Mouse (Mus musculus) ovary, postnatal 36 days (tissue): ENCODE measurements at regions not wholly inside any gene's neighbourhood (a gene's known extent, or its start where the extent isn't known, plus 50 kb on each side); places are given as distances from the start of the nearest gene placed in this dataset.

Experiments
- DNase-seq: peaks from one replicate; pipeline ENCODE4 v3.0.0; 2022; ENCODE audit warnings: low spot score, mixed read lengths

DNA sequence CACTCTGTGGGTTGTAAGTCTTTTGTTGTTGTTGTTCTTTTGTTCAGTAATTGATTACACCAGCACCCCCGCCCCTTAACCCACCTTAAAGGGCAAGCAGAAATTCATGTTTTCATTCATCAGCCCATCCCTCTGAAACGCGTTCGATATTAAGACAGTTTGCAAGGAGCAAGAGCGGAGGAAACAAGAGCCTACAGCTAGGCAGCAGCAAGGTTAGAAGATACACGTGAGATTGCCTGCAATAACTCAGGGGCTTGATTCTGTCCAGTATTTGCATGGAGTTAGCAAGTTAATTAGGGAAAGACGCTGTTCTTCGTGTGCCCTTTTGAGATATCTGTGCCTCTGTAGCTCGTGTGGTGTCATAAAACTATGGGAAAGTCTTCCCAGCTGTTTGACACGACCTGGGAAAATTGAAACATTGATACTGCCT, 202.0 kb downstream of the Gm11146 start:
- DNase-seq, result no peak

DNA sequence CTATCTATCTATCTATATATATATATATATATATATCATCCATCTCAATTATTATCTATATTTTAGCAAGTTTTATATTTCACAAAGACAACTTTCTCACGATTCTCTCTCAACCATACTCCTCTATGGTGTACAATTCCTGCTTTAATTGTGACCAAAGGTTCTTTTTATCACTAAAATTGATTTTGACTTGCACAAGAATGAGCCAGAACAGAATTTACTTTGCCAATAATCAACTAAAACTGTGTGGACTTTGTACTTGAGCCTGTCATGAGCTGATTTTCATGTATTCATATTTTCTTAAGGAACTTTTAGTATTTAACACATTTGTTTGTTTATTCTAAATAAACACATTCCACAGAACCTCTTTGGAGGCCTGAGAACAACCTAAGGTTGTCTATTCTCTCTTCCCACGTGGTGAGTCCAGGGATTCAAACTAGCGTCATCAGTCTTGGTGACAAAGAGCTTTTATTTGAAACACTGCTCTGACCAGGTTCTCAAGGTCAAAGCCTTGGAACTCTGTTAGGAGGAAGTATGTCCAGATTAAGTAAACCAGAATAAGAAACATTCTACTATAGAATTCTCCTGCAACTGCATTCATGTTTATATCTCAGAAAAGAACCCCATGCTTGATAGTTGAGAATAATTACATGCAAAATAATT, 207.7 kb downstream of the Gm11146 start:
- DNase-seq, result no peak

DNA sequence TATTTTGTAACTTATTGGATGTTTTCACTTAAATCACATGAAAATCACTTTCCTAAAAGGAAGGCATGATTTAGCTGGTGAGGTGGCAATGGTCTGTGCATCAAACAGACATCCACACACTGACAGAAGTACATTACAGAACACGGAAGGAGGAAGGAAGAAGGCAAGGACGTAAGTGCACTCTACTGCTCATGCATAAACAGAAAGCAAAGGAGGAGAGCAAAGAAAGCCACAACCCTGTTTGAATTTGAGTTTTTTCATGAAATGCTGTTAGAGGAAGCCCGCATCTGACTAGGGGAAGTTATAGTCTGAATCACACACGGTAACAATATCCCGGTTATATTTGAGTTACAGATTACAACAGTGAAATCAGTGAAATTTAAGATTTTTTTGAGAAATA, 208.4 kb downstream of the Gm11146 start:
- DNase-seq, result no peak

DNA sequence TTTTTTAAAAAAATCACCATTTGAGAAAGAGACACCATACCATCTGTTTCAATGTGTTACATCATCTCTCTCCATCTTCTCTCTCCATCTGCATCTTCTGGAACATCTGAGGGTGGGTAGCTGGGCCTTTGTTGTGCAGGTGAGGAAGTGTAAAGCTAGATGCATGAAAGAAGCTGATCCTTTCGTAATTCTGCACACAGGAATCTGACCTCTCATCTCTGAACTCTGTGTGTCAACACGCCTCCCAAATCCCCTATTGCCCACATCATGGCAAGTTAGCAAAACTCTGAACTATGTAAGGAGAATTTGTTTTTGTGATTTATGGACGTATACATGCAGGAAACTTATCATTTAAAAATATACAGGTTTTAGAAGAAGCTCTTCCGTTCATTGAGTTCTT, 209.7 kb downstream of the Gm11146 start:
- DNase-seq, result no peak

DNA sequence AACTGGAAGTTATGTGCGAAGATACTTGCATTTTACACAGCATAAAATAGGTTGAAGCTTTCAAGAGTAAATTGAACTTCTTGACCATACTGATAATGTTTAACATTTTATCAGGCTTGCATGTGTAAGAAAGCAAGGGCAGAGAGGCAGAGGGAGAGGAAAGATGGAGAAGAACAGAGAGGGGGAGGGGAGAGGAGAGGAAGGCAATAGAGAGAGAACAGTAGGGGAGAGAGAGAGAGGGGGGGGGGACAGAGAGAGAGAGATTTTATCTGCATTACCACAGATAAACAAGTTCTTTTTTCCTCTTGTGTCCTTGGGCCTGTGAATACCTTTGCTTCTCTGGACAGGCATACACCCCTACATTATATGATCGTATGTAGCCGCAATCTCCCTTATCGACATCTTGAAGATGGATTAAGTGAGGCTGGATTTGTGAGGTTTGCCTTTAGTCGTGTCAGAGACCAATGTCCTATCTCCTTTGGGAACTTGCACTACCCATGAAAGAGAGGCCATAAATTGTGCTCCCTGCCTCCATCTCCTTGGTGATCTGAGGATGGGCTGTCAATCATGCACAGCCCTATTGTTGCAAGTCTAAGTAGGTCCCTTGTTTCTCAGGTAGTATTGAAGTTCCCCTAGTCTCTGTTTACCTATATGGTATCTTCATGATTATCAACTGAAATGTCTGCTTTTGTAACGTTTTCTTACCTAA, 217.7 kb downstream of the Gm11146 start:
- DNase-seq, result no peak

DNA sequence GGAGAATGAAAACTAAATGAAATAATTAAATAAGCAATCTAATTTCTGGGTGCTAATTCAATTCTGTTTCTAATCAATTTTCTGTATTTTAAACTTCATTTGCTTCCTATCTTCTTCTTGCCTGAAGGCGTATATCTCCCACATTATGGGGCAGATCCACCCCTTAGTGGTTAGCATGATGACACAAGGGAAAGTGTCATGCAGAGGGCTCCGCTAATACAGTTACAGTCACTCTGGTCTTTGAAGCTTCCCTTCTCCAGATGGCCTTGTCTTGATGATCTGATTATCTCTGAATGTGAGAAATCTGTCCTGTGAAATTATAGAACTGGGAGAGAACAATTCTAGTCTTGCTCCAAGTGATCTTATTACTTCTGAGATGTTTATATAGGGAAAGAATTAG, 219.1 kb downstream of the Gm11146 start:
- DNase-seq, result no peak

DNA sequence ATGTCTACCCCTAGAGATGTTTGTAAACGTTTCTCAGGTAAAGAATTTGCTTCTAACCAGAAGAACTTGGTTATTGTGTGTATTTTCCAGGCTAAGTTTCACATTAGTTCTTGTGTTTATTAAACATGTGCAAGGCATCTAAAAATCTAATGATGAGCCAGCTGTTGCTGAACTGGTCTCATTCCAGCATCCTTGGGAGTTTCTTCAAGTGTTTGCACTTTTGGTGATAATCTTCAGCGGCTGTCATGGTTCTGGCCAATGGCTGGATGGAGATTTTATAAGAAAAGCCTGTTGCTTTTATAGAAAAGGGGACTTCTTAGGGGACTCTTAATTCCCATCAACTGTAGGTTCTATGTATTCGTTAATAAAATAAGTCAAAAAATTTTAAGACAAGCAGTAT, 229.1 kb downstream of the Gm11146 start:
- no peak for DNase-seq

DNA sequence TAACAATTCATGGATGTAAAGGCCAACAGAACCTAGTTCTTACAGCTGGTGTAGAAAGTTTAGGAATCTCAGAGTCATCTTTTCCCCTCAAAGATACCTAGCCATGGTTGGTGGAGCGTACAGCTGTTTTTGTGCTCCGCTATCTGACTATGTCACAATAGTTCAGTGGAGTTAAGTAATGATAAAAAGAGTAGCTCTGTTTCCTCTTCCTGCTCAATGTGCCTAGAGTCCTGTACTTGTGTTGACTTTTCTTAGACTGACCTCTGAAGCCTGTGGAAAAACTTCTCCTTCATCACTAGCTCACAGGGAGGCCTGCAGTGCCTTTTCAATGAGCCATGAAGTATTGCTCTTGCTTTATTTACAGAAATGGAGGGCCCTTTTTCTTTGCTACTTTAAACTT, 232.1 kb downstream of the Gm11146 start:
- no peak for DNase-seq

DNA sequence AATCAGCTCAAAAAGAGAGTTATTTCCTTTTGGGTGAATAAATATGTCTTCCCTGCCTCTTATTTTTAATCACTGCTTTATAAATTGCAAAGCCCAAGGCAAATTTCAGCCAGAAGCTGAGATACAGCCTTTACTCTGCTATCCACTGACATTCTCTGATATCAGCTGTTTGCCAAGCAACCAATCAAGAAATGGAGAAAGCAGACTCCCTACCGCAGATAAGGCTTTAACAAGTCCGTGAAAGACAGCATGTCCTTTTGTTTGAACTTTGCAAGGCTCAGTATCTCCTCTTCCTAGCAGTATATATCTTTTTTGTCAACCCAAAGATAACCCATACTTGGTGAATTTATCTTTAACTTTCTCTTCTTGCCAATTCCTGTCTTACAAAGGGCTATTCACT, 236.6 kb downstream of the Gm11146 start:
- no peak for DNase-seq

DNA sequence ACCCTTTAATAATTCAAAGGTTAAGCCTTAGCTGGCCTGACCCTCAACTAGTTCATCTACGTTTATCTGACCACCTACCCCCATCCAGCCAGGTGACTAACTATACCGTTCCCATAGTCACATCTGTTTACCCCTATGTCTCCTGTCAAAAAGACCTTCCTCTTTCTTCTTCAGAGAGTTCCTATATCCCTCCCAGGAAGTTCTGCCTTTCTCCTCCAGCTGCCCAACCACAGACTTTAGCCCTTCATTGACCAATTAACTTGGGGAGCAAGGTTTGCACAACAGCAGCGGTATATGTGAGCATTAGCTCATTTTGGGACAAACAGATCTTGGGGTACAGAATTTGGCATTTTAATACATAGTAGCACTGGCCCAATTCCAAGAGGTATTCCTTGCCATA, 237.5 kb downstream of the Gm11146 start:
- no peak for DNase-seq

DNA sequence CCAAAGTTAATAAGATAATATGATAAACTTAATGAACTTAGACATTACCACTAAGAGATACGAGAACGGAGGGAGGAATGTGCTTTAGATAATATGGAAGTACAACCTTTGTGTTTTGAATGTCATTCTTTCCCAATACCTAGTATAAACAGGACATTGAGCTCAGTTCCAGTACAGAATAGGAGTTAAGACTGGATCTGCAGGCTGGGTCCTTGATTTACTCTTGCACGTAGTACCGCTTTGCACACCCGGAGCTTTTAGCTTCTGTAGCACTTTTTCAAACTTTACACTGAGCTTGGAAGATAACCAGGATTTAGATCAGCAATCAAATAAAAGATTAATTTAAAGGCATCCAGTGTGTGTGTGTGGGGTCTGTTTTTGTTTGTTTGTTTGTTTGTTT, 242.7 kb downstream of the Gm11146 start:
- no peak for DNase-seq

DNA sequence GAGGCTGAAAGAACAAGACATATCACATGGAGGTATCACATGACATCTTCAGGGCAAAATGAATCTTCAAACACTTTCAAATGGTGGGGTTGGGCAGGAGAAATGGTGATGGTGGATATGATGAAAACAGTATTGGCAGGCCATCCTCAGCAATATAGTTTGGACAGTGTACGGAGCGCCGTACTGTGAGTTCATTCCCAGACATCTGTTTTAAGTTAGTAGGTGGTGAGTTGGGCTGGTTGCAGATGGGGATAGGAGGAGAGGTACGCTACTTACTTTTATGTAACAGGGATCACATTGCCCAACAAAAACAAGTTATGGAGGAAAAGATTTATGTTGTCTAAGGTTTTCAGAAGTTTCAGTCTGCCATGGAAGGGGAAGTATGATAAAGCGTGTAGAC, 246.6 kb downstream of the Gm11146 start:
- no peak for DNase-seq

DNA sequence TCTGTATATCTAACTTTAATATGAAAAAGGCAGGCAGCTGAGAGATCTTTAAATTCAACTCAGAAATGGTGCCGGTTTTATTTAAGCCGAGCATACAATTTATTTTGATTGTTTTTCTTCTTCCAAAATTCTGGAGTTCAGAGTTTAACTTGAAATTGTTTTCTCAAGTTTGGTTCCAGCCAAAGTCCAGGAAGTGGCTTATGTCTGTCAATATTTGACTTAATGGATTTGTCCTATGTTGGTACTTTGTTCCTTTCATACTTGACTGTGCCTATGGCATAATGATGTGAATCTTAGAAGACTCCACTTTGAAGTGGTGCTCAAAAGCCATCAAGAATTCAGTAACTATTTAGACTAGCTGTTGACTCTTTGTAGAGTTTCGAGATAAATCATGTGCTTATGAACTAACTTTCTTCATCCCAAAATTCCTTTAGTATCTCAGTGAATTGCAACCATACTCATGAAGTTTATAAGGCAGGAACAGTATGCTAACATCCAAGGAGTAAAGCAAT, 247.6 kb downstream of the Gm11146 start:
- no peak for DNase-seq

DNA sequence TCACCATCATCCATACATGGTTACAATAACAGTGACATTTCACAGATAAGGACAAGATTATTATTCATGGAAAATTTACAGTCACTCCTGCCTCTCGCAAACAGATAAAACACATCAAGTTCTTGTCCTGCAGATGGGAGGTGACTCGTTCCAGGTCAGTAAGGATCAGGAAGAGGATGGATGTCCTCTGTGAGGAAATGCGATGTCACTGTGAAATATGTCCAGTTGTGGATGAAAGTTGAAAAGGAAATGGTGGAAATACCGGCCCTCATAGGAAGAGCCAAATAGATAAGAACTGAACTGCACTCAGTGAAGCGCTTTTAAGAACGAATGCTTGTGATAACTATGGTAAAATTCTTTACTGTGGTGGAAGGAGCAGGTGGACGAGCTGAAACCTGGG, 255.8 kb downstream of the Gm11146 start:
- DNase-seq, result no peak

DNA sequence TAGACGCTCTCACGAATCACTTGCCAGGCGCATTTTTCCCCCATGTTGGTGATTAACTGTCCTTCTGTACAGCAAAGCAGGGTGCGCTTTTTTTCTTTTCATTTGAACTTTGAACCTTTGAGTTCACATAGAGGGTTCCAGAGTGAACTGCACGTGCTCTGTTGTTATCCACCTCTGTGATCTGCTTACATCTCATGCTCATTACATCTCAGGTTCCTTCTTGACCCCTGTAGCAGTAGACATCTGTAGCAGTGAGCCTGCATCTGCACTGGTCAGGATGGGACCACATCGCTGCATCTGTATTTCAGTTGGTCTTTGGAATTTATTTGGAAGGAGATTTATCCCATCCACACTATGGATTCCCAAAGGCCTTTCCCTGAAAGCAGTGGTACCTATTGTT, 269.6 kb downstream of the Gm11146 start:
- no peak for DNase-seq

DNA sequence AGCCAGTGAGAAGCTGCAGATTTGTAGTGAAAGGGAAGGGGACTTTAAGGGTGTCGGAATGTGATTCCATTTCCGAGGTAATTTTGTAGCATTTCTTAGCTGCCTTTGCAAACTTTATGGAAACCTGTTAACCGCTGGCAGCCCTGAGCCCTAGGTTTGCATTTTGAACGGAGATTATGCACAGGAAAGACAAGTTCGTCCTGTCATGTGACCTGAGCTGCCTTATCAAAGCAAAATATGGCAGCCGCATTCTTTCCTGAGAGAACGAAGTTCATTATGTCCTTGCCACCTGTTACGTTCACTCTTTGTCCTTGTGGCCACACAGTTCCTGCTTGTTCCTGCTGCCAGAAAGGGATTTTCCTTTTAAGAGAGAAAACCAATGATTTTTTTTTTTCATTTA, 270.9 kb downstream of the Gm11146 start:
- peak; percentile 35 for DNase-seq

DNA sequence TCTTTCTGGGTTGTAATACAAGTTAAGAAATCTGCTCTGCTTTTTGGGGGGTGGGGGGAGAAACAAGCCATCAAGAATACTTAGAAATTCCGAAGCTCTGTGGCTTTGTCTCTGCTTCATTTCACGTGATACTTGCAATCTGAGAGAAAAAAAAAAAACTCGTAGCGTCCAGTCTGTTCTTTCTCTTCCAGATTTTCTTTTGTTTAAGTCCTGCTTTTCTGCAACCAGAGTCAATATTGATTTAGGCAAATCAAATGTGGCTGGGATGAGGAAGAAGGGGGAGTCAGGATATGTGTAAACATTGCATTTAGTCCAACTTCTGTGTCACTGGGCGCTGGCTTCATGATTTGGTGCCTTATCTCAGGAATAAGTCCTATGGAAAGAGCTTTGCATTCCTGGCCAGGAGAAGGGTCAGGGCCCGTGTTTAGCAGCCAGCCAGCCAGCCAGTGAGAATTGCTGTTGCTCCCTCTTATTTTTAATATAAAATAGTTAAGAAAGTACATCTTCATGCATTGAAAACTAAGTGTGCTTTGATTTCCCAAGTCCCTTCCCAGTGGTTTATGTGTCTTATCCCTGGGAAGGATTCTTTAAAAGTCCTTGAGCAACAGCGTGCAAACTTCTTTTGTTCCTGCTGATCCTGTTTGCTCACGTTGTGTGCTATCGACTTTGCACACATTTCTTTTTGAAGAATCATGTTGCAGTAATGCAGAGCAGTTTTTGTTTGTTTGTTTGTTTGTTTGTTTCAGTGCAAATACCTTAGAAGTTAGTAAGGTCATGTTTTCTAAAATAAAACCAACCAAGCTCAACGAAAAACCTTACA, 272.0 kb downstream of the Gm11146 start:
- peak; percentile 28 for DNase-seq

DNA sequence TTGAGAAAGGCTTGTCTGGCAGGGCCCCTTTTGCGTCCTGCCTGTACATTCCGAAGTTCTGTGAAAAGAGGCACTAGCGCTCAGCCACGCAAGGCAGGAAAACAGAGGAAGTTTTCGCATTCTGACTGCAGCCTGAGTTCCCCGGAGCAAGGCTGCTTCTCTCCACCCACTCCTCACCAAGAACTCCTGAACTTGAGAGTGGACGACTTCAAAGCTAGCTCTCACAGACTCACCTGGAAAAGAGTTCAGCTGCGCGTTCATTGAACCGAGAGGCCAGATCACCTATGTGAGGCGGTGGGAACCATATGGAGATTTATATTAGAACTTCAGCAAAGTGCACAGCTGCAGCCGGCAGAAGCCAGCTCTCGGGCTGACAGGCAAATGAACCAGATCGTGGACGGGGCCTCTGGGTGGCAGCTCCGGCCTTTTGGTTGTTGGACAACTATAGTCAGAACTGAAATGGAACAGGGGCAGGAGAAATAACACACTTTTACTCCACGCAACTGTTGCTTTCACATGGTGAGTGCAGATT, 272.7 kb downstream of the Gm11146 start:
- DNase-seq, result peak; percentile 67

DNA sequence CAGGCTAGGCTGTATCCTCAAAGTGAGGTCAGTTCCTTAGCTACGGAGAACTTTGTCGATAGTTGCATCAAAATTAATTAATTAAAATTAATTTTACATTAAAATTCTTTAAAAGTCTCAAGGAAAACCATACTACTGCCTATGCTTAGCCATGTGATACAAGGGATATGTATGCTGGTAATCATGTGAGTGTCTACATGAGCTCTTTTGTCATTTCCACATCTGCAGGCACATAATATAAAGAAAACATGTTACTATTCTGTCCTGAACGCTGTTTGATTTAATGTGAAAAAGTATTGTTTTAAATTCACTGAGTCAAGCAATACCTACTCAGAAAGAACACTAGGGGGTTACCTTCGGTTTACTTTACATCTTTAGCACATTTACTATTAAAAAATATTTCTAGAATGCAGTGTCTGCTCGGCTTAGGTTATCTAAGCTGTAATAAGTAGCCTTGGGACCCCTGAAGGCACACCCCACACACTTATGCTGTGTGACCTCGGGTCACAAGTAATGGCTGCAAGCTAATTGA, 273.2 kb downstream of the Gm11146 start:
- no peak for DNase-seq

DNA sequence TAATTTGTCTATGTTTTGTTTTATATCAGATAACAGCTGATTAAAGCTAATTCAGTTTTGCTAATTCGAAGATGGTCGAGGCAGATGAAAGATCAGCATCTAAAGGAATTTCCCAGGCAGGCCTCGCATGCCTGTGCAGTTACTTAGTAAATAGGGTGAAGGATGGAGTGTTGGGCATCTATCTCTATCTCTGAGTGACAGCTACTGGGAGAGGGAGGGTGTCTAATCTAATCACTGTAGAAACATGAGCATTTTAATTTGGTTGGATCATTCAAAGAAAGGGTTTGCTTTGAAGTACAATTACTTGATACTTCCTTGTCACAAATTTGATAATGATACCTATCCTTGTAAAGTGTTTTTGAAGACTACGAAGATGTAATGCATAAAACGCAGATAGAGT, 273.8 kb downstream of the Gm11146 start:
- DNase-seq, result no peak

DNA sequence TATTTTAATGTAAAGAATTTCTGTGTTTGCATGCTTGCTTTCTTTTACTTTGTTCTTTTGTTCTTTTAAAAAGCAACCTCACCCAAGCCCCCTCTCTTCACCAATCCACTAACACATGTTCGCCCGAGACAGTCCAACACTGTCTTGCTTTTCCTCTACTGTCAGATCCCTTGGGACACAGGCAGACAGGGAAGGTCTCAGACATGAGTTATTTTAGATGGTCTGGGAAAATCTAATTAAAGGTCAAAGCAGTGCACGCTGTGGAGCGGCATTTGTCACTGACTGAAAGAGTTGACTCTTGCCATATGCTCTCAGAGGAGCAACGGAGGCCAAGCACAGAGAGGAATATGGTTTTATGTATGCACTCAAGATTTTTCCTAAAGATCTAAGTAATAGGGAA, 279.6 kb downstream of the Gm11146 start:
- DNase-seq, result no peak

DNA sequence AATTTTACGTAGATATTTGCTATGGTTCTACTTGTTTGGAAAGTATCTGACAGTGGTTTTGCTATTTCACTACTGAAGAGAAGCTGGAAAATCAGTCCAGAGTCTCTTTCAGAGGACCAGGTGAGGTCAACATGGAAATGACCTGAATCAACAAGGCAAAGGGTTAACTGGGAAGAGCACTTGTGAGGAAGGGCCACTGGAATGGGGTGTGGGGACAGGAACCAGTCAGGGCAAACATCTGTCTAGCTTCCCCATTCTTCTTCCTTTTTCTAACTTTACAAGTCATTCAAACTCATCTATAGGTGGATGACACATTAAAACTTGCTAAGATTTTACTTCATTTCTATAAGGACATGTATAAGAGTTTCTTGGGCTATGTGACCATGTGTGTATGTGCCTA, 283.7 kb downstream of the Gm11146 start:
- DNase-seq, result no peak
